Mouse (Mus musculus): ENCODE results near the gene Apc2. TPM values are rescaled to one million over a fixed set of nuclear protein-coding genes. Genes with fewer than 3 reads are reported as not detected.

Gene Apc2
- polyA plus RNA-seq, 1 experiment from 2014 or later: 0.12 TPM

DNA sequence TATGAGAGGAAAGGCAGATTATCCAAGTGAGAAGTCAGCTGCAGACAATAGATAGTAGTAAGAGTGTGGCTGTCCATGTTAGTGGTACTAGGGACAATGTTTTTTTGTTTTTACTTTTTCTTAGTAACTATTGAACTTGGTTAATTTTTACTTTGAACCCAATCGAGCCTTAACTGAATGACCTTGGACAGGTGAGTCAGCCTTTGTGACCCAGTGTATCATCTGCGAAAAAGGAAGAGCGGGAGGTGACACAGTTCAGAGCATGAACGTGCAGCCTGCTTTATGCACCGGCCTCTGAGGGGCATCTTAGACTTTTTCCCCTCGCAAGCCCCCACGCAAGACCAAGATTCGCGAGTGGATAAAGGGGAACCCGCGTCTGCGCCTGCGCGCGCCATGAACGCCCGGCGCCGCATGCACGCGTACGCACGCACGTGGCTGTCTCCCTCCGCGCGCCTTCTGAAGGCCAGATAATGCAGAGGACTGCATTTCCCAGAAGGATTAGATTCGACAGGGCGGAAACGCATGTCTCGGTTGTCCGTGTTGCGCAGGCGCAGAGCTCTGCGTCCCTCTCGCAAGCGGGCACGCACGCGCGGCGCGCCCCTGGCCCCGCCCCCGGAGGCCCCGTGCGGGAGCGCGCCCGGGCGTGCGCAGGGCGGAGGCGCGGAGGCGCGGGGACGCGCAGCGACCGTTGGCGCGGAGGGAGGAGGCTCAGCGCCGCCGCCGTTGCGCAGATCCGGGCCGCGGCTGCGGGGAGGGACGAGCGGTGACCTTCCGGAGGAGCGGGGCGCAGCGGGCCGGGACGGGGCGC lies 31.2 kb upstream of the Apc2 start:
- ATAC-seq (ENCODE audit: insufficient read depth): peak; percentile 66
- no peaks in the 10 kb centered on the region for H3K9me3 ChIP-seq (replicated peaks)
- H3K27ac ChIP-seq (replicated peaks): peak overlapping the region; percentile 92
- peak overlapping the region; percentile 91 for H3K4me2 ChIP-seq
- no peaks in the 10 kb centered on the region for H3K27me3 ChIP-seq
- peaks cover 25% of the 10 kb centered on the region for H3K36me3 ChIP-seq (replicated peaks)
- peak overlapping the region; percentile 100 for H3K4me3 ChIP-seq (replicated peaks)
- under 1% methylated on average over 81 of the region's 81 CpGs for WGBS (ENCODE audit: insufficient replicate concordance)
- peak overlapping the region; percentile 100 for H3K9ac ChIP-seq
- H3K4me1 ChIP-seq (replicated peaks): peaks cover 87% of the 10 kb centered on the region

DNA sequence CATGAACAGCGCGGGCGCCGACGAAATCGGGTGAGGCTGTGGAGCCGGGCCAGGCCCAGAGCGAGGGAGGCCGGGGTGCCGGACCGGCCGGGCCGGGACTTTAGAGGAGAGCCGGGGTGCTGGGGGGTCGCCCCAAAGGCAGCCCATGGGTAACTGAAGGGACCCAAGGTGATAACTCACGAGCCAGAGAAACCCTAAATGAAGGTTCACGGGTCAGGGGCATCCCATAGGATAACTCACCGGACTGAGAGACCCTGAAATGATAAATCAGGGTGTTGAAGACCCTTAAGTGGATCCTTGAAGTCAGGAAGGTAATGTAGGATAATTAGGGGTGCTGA lies 30.7 kb upstream of the Apc2 start:
- H3K27ac ChIP-seq (replicated peaks): peak overlapping the region; percentile 92
- peak overlapping the region; percentile 100 for H3K9ac ChIP-seq
- no peaks in the 10 kb centered on the region for H3K9me3 ChIP-seq (replicated peaks)
- peak overlapping the region; percentile 91 for H3K4me2 ChIP-seq
- peaks cover 25% of the 10 kb centered on the region for H3K36me3 ChIP-seq (replicated peaks)
- peaks cover 87% of the 10 kb centered on the region for H3K4me1 ChIP-seq (replicated peaks)
- ATAC-seq (ENCODE audit: insufficient read depth): no peak
- no peaks in the 10 kb centered on the region for H3K27me3 ChIP-seq
- H3K4me3 ChIP-seq (replicated peaks): peak overlapping the region; percentile 100
- WGBS (ENCODE audit: insufficient replicate concordance): 1% methylated on average over 18 of the region's 18 CpGs

DNA sequence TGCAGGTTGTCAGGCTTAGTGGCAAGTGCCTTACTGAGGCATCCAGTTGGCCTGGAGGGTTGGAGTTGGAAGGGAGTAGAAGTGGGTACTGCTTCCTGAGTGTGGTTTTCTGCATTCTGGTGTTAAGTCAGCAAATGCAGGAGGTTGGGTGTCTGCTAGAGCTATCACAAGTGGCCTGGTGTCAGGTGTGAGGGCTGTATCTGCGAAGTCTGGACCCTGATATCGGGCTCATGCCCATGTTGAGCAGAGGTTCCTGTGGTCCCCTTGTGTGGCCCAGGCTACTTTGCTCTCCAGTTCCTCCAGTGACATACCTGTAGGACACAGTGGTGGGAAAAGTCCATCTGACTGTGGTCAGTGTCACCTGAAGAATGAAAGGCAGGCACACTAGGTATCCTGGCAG lies 25.7 kb upstream of the Apc2 start:
- H3K9ac ChIP-seq: peak overlapping the region; percentile 50
- H3K4me3 ChIP-seq (replicated peaks): peak overlapping the region; percentile 38
- no peaks in the 10 kb centered on the region for H3K9me3 ChIP-seq (replicated peaks)
- H3K4me2 ChIP-seq: peak overlapping the region; percentile 91
- peak overlapping the region; percentile 92 for H3K27ac ChIP-seq (replicated peaks)
- peak; percentile 38 for ATAC-seq (ENCODE audit: insufficient read depth)
- H3K36me3 ChIP-seq (replicated peaks): peaks cover 62% of the 10 kb centered on the region
- peaks cover 89% of the 10 kb centered on the region for H3K4me1 ChIP-seq (replicated peaks)
- 29% methylated on average over 2 of the region's 2 CpGs for WGBS (ENCODE audit: insufficient replicate concordance)
- no peaks in the 10 kb centered on the region for H3K27me3 ChIP-seq

DNA sequence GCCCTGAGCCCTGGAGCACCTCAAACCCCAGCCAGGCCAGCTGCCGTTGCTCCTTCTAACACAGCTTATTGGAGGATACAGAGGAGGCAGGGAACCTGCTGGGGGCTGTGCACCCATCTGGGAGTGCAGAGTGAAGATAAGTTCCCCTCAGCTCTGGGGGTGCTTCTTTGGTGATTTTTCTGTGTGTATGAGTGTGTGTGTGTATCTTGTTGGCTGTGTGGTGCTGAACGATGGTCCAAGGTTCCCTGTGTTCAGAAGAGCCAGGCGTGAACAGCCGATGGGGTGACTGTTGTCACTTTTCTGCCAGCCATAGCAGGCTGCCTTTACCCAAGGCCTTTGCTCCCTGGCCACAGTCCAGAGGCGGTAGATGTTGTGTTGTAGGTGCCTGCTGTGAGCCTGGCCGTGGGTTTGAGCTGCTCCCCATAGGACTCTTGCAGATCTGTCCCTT lies 25.0 kb upstream of the Apc2 start:
- Histone ChIP-seq H3K36me3 (replicated peaks) (peaks cover 68% of the 10 kb centered on the region), H3K4me1 (replicated peaks) (peaks cover 87% of the 10 kb centered on the region), H3K9me3 (replicated peaks) (no peaks in the 10 kb centered on the region), H3K4me2 (peak overlapping the region; percentile 91), H3K4me3 (replicated peaks) (peak overlapping the region; percentile 38), H3K27me3 (no peaks in the 10 kb centered on the region), H3K27ac (replicated peaks) (peak overlapping the region; percentile 92), H3K9ac (peak overlapping the region; percentile 50)
- 17% methylated on average over 6 of the region's 6 CpGs for WGBS (ENCODE audit: insufficient replicate concordance)
- peak; percentile 69 for ATAC-seq (ENCODE audit: insufficient read depth)

DNA sequence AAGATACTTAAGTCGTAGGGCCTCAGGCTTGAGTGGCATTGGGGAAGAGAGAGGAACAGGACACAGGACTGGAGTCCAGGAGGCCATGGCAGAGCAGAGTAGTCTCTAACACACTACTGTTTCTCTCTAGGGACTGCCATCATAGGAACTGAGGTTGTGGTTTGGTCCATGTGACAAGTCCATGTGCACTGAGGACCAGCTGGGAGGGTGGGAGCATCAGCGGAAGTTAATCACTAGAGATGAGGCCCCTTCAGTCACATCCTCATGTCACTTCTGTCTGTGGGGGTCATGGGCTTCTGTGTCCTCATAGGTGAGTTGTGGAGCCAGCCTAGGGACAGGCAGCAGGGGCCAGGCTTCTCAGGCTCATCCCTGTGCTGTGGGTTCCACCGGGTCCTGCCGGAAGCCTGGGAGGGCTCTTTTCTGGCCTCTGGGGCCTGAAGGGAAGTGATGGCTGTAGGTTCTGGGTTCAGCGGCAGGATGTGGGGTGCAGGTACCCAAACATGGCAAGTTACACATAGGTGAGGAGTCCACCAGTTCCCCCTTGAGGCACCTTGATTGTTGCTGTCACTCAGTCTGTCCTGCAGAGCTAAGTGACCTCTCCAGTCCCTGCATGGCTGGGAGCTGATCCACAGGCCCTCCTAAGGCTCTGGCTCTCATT lies 24.5 kb upstream of the Apc2 start:
- Histone ChIP-seq H3K9me3 (replicated peaks) (no peaks in the 10 kb centered on the region), H3K9ac (peak overlapping the region; percentile 50), H3K36me3 (replicated peaks) (peaks cover 74% of the 10 kb centered on the region), H3K4me2 (peak overlapping the region; percentile 91), H3K4me3 (replicated peaks) (peak overlapping the region; percentile 38), H3K27ac (replicated peaks) (peak overlapping the region; percentile 92), H3K4me1 (replicated peaks) (peaks cover 85% of the 10 kb centered on the region), H3K27me3 (no peaks in the 10 kb centered on the region)
- 49% methylated on average over 5 of the region's 5 CpGs for WGBS (ENCODE audit: insufficient replicate concordance)
- no peak; the same call in 1 of the 2 replicates for ATAC-seq (ENCODE audit: insufficient read depth)

GRCm38 (mm10) chr10:80271870-80272585 lies 23.7 kb upstream of the Apc2 start:
- no peaks in the 10 kb centered on the region for H3K27me3 ChIP-seq
- H3K4me3 ChIP-seq (replicated peaks): peak overlapping the region; percentile 38
- peak; percentile 56 for ATAC-seq (ENCODE audit: insufficient read depth)
- peak overlapping the region; percentile 50; the same call in 1 of the 2 replicates for H3K9ac ChIP-seq
- 56% methylated on average over 8 of the region's 8 CpGs for WGBS (ENCODE audit: insufficient replicate concordance)
- peak overlapping the region; percentile 92 for H3K27ac ChIP-seq (replicated peaks)
- no peaks in the 10 kb centered on the region for H3K9me3 ChIP-seq (replicated peaks)
- peak overlapping the region; percentile 91 for H3K4me2 ChIP-seq
- peaks cover 78% of the 10 kb centered on the region for H3K4me1 ChIP-seq (replicated peaks)
- H3K36me3 ChIP-seq (replicated peaks): peaks cover 78% of the 10 kb centered on the region

DNA sequence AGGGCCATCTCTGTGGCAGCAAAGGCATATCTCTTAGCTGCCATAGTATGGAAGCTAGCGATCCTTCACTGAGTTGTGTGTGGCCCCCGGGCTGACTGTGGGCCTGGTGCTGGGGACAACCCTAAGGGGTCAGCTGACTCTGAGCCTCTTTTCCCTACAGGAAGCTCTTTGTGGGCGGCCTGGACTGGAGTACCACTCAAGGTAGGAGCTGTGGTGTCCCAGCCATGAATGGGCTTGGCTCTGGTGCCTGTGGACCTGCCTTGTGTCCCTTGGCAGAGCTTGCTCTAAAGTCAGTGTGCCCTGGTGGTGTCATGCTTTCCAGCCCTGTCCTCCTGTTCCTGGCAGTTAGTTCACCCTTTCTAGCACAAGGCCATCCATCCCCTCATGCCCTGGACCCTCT lies 21.9 kb upstream of the Apc2 start:
- no peak overlapping the region for H3K4me3 ChIP-seq (replicated peaks)
- peaks cover 60% of the 10 kb centered on the region for H3K4me1 ChIP-seq (replicated peaks)
- H3K36me3 ChIP-seq (replicated peaks): peaks cover 80% of the 10 kb centered on the region
- H3K9me3 ChIP-seq (replicated peaks): no peaks in the 10 kb centered on the region
- no peak overlapping the region for H3K4me2 ChIP-seq
- no peak for ATAC-seq (ENCODE audit: insufficient read depth)
- peak overlapping the region; percentile 29; the same call in 1 of the 2 replicates for H3K27ac ChIP-seq (replicated peaks)
- WGBS (ENCODE audit: insufficient replicate concordance): 83% methylated on average over 3 of the region's 3 CpGs
- no peaks in the 10 kb centered on the region for H3K27me3 ChIP-seq
- no peak overlapping the region for H3K9ac ChIP-seq

DNA sequence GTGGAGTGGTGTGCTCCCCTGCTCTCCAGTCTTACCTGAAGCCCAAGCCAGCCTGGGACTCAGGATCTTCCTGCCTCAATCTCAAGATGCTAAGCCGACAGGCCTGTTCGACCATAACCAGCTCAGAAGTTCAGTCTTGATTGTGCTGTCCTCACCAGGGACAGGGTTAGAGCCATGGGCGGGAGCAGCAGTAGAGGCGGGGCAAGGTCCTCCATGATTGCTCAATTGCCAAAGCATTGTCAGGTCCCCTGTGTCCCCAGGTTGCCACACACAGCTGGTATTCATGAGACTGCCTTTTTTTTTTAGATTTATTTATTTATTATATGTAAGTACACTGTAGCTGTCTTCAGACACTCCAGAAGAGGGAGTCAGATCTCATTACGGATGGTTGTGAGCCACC lies 19.5 kb upstream of the Apc2 start:
- Histone ChIP-seq H3K36me3 (replicated peaks) (peaks cover 94% of the 10 kb centered on the region), H3K9me3 (replicated peaks) (no peaks in the 10 kb centered on the region), H3K27me3 (no peaks in the 10 kb centered on the region), H3K27ac (replicated peaks) (no peak overlapping the region; the same call in 1 of the 2 replicates), H3K4me1 (replicated peaks) (peaks cover 46% of the 10 kb centered on the region), H3K4me3 (replicated peaks) (no peak overlapping the region), H3K9ac (no peak overlapping the region), H3K4me2 (no peak overlapping the region)
- WGBS (ENCODE audit: insufficient replicate concordance): 78% methylated on average over 5 of the region's 5 CpGs
- no peak for ATAC-seq (ENCODE audit: insufficient read depth)

- H3K36me3 ChIP-seq (replicated peaks): peaks cover 100% of the 10 kb centered on the region
- 91% methylated on average over 9 of the region's 9 CpGs for WGBS (ENCODE audit: insufficient replicate concordance)
Measured at GRCm38 (mm10) chr10:80278390-80278789, 17.4 kb upstream of the Apc2 start.

GRCm38 (mm10) chr10:80279273-80279672 lies 16.5 kb upstream of the Apc2 start:
- Histone ChIP-seq H3K27me3 (no peaks in the 10 kb centered on the region), H3K4me3 (replicated peaks) (no peak overlapping the region), H3K9me3 (replicated peaks) (no peaks in the 10 kb centered on the region), H3K27ac (replicated peaks) (no peak overlapping the region), H3K4me2 (no peak overlapping the region), H3K4me1 (replicated peaks) (peaks cover 32% of the 10 kb centered on the region), H3K36me3 (replicated peaks) (peaks cover 100% of the 10 kb centered on the region), H3K9ac (no peak overlapping the region)
- ATAC-seq (ENCODE audit: insufficient read depth): no peak
- WGBS (ENCODE audit: insufficient replicate concordance): 90% methylated on average over 12 of the region's 12 CpGs

More at GRCm38 (mm10) chr10:80278390-80278789, 17.4 kb upstream of the Apc2 start:
- H3K4me2 ChIP-seq: no peak overlapping the region
- H3K4me3 ChIP-seq (replicated peaks): no peak overlapping the region
- no peak overlapping the region for H3K27ac ChIP-seq (replicated peaks)
- no peaks in the 10 kb centered on the region for H3K27me3 ChIP-seq
- H3K4me1 ChIP-seq (replicated peaks): peaks cover 40% of the 10 kb centered on the region
- H3K9me3 ChIP-seq (replicated peaks): no peaks in the 10 kb centered on the region
- no peak for ATAC-seq (ENCODE audit: insufficient read depth)
- H3K9ac ChIP-seq: no peak overlapping the region

DNA sequence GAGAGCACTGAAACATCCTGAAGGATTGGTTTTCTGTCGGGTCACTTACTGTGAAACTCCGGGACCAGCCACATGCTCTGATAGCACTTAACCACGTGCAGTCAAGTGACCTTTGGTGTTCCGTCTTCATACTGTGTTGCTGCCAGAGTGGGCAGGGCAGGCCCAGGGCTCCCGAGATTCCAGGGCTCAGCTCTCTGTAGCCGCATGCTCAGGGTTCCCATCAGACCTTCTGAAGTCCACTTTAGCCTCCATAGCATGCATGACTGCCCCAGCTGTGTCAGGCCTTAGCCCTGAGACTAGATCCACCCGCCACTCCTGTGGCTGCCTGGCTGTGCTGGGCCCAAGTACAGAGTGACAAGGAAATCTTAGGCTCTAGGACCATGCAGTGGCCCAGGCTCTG lies 14.5 kb upstream of the Apc2 start:
- Histone ChIP-seq H3K9me3 (replicated peaks) (no peaks in the 10 kb centered on the region), H3K27ac (replicated peaks) (peak overlapping the region; percentile 34; the same call in 1 of the 2 replicates), H3K9ac (no peak overlapping the region), H3K4me3 (replicated peaks) (no peak overlapping the region), H3K36me3 (replicated peaks) (peaks cover 100% of the 10 kb centered on the region), H3K4me2 (no peak overlapping the region), H3K4me1 (replicated peaks) (peaks cover 24% of the 10 kb centered on the region), H3K27me3 (no peaks in the 10 kb centered on the region)
- ATAC-seq (ENCODE audit: insufficient read depth): no peak
- 79% methylated on average over 7 of the region's 7 CpGs for WGBS (ENCODE audit: insufficient replicate concordance)

Data from liver, embryonic 15.5 days (tissue).